Mouse (Mus musculus): ENCODE results near the gene Wdr89. TPM values are rescaled to one million over a fixed set of nuclear protein-coding genes. Genes with fewer than 3 reads are reported as not detected.

Gene Wdr89
- total and polyA plus RNA-seq, 3 experiments, result 11.3 to 22.6 (median 19.5) TPM

DNA sequence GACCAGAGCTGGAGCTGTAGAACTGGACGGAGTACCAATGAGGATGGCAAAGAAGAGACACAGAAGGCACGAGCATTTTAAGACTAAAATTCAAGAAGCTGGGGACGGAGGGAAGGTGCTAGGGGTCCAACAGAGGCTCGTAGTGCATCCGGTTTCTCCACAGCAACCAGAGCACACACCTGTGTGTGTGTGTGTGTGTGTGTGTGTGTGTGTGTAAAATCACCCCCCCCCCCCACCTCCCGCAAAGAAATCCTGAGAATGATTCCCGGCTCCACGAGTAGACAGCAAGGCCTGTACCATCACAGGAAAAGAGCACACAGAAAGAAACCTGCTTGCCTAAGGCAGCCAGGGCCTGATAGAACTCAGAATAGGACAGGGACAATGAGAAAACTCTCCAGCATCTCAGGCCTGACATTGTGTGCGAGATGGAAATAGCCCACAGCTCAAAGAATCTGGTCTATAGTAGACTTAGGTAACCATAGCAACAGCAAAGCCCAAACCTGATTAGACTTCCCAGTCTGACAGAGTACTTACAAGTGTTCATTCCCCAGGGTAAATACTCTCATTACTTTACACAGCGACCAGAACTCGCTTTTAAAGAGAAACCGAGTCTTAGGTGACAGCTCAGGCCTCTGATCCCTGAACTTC, 20.2 kb downstream of the Wdr89 start:
- peaks cover 58% of the 10 kb centered on the region for H3K36me3 ChIP-seq (replicated peaks)
- peaks cover 2% of the 10 kb centered on the region; the same call in 1 of the 2 replicates for H3K4me1 ChIP-seq (ENCODE audit: insufficient read depth, low read depth, low read length)
- peaks cover 4% of the 10 kb centered on the region for H3K9me3 ChIP-seq (replicated peaks)
- ATAC-seq (ENCODE audit: extremely low read depth, insufficient number of reproducible peaks, low FRiP score, poor library complexity, severe bottlenecking), result no peak
- DNase-seq (ENCODE audit: low spot score), result no peak
- TF ChIP-seq POLR2AphosphoS5 (IDR thresholded peaks at IDR 0.05; ENCODE audit: insufficient replicate concordance, low read depth, low read length) (no peak), GATA2 (IDR thresholded peaks at IDR 0.05; ENCODE audit: borderline replicate concordance, low read depth, low read length) (no peak)
- H3K4me3 ChIP-seq (ENCODE audit: low read depth, low read length), result no peak overlapping the region
- no peaks in the 10 kb centered on the region for H3K27me3 ChIP-seq (ENCODE audit: insufficient read depth, low read length)

GRCm38 (mm10) chr12:75648281-75648680, 21.1 kb downstream of the Wdr89 start:
- no peaks in the 10 kb centered on the region for H3K27me3 ChIP-seq (ENCODE audit: insufficient read depth, low read length)
- H3K36me3 ChIP-seq (replicated peaks), result peaks cover 56% of the 10 kb centered on the region
- ATAC-seq (ENCODE audit: extremely low read depth, insufficient number of reproducible peaks, low FRiP score, poor library complexity, severe bottlenecking) (no peak), DNase-seq (ENCODE audit: low spot score) (no peak)
- peaks cover 4% of the 10 kb centered on the region for H3K9me3 ChIP-seq (replicated peaks)
- peaks cover 2% of the 10 kb centered on the region; the same call in 1 of the 2 replicates for H3K4me1 ChIP-seq (ENCODE audit: insufficient read depth, low read depth, low read length)
- TF ChIP-seq GATA1 (IDR thresholded peaks at IDR 0.05; ENCODE audit: borderline replicate concordance, low read length) (no peak), GATA2 (IDR thresholded peaks at IDR 0.05; ENCODE audit: borderline replicate concordance, low read depth, low read length) (no peak), TAL1 (conservative IDR thresholded peaks at IDR 0.05; ENCODE audit: low read depth, low read length) (no peak), CTCF (IDR thresholded peaks at IDR 0.05; ENCODE audit: low read depth, low read length) (no peak)
- H3K4me3 ChIP-seq (ENCODE audit: low read depth, low read length), result no peak overlapping the region

DNA sequence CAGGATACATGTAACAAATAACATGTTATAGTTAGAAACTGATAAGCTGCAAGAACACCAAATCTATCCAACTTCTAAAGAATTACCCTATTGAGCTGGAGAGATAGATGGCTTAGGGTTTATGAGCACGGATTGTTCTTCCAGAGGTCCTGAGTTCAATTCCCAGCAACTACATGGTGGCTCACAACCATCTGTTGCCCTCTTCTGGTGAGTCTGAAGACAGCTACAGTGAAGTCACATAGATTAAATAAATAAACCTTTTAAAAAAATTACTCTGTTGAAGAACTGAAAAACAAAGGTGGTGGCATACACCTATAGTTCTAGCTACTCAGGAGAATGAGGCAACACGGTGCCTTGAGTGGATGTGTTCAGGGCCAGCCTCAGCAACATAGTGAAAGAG, 21.7 kb downstream of the Wdr89 start:
- ATAC-seq (ENCODE audit: extremely low read depth, insufficient number of reproducible peaks, low FRiP score, poor library complexity, severe bottlenecking), result no peak

DNA sequence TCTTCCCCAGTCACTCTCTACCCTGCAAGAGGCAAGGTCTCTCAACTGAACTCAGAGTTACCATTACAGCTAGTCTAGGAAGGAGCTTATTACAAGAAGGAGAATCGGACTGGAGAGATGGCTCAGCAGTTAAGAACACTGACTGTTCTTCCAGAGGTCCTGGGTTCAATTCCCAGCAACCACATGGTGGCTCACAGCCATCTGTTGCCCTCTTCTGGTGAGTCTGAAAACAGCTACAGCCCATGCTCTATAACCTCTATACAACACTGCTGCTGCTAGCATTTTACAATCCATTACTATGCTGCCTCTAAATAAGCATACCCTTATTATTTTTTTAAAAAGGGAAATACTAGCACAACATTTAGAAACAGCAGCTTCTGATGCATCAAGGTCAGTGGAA, 23.6 kb downstream of the Wdr89 start:
- no peak overlapping the region for H3K4me3 ChIP-seq (ENCODE audit: low read depth, low read length)
- peaks cover 4% of the 10 kb centered on the region for H3K9me3 ChIP-seq (replicated peaks)
- TF ChIP-seq GATA1 (IDR thresholded peaks at IDR 0.05; ENCODE audit: borderline replicate concordance, low read length) (no peak), POLR2AphosphoS5 (IDR thresholded peaks at IDR 0.05; ENCODE audit: insufficient replicate concordance, low read depth, low read length) (no peak), CTCF (IDR thresholded peaks at IDR 0.05; ENCODE audit: low read depth, low read length) (no peak), GATA2 (IDR thresholded peaks at IDR 0.05; ENCODE audit: borderline replicate concordance, low read depth, low read length) (no peak), TAL1 (conservative IDR thresholded peaks at IDR 0.05; ENCODE audit: low read depth, low read length) (no peak)
- no peaks in the 10 kb centered on the region for H3K27me3 ChIP-seq (ENCODE audit: insufficient read depth, low read length)
- H3K36me3 ChIP-seq (replicated peaks), result peaks cover 53% of the 10 kb centered on the region
- DNase-seq (ENCODE audit: low spot score) (no peak), ATAC-seq (ENCODE audit: extremely low read depth, insufficient number of reproducible peaks, low FRiP score, poor library complexity, severe bottlenecking) (no peak)
- H3K4me1 ChIP-seq (ENCODE audit: insufficient read depth, low read depth, low read length), result peaks cover 2% of the 10 kb centered on the region; the same call in 1 of the 2 replicates

More for the DNA sequence above, 21.7 kb downstream of the Wdr89 start:
- DNase-seq (ENCODE audit: low spot score), result no peak
- peaks cover 4% of the 10 kb centered on the region for H3K9me3 ChIP-seq (replicated peaks)
- peaks cover 56% of the 10 kb centered on the region for H3K36me3 ChIP-seq (replicated peaks)
- peaks cover 2% of the 10 kb centered on the region; the same call in 1 of the 2 replicates for H3K4me1 ChIP-seq (ENCODE audit: insufficient read depth, low read depth, low read length)
- no peak overlapping the region for H3K4me3 ChIP-seq (ENCODE audit: low read depth, low read length)
- no peak for TF ChIP-seq CTCF (IDR thresholded peaks at IDR 0.05; ENCODE audit: low read depth, low read length)
- TF ChIP-seq TAL1 (conservative IDR thresholded peaks at IDR 0.05; ENCODE audit: low read depth, low read length), result no peak
- no peak for TF ChIP-seq GATA1 (IDR thresholded peaks at IDR 0.05; ENCODE audit: borderline replicate concordance, low read length)
- TF ChIP-seq GATA2 (IDR thresholded peaks at IDR 0.05; ENCODE audit: borderline replicate concordance, low read depth, low read length), result no peak
- no peak for TF ChIP-seq POLR2AphosphoS5 (IDR thresholded peaks at IDR 0.05; ENCODE audit: insufficient replicate concordance, low read depth, low read length)
- H3K27me3 ChIP-seq (ENCODE audit: insufficient read depth, low read length), result no peaks in the 10 kb centered on the region

DNA sequence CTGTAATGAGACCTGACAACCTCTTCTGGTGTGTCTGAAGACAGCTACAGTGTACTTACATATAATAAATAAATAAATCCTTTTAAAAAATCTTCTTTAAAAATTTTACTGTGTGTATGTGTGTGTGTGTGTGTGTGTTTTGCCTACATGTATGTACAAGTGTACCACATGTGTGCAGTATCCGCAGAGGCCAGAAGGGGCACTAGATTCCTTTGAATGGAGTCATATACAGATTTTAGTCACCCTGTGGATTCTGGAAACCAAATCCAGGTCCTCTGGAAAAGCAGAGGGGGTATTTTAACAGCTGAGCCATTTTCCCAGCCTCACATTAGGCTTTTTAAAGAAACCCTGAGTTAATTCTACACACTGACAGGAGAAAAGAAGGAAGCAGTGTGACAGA, 27.6 kb downstream of the Wdr89 start:
- DNase-seq (ENCODE audit: low spot score), result no peak
- Histone ChIP-seq H3K9me3 (replicated peaks) (no peaks in the 10 kb centered on the region), H3K27me3 (ENCODE audit: insufficient read depth, low read length) (no peaks in the 10 kb centered on the region), H3K36me3 (replicated peaks) (peaks cover 37% of the 10 kb centered on the region), H3K4me3 (ENCODE audit: low read depth, low read length) (no peak overlapping the region), H3K4me1 (ENCODE audit: insufficient read depth, low read depth, low read length) (peaks cover 4% of the 10 kb centered on the region)
- TF ChIP-seq GATA2 (IDR thresholded peaks at IDR 0.05; ENCODE audit: borderline replicate concordance, low read depth, low read length), result no peak
- no peak for TF ChIP-seq POLR2AphosphoS5 (IDR thresholded peaks at IDR 0.05; ENCODE audit: insufficient replicate concordance, low read depth, low read length)
- TF ChIP-seq CTCF (IDR thresholded peaks at IDR 0.05; ENCODE audit: low read depth, low read length), result no peak
- TF ChIP-seq GATA1 (IDR thresholded peaks at IDR 0.05; ENCODE audit: borderline replicate concordance, low read length), result no peak
- TF ChIP-seq TAL1 (conservative IDR thresholded peaks at IDR 0.05; ENCODE audit: low read depth, low read length), result no peak
- no peak for ATAC-seq (ENCODE audit: extremely low read depth, insufficient number of reproducible peaks, low FRiP score, poor library complexity, severe bottlenecking)

GRCm38 (mm10) chr12:75638345-75638744, 31.0 kb downstream of the Wdr89 start:
- H3K36me3 ChIP-seq (replicated peaks), result peaks cover 28% of the 10 kb centered on the region
- H3K4me3 ChIP-seq (ENCODE audit: low read depth, low read length), result no peak overlapping the region
- ATAC-seq (ENCODE audit: extremely low read depth, insufficient number of reproducible peaks, low FRiP score, poor library complexity, severe bottlenecking) (no peak), DNase-seq (ENCODE audit: low spot score) (no peak)
- H3K4me1 ChIP-seq (ENCODE audit: insufficient read depth, low read depth, low read length), result peaks cover 11% of the 10 kb centered on the region
- H3K9me3 ChIP-seq (replicated peaks), result no peaks in the 10 kb centered on the region
- no peak for TF ChIP-seq TAL1 (conservative IDR thresholded peaks at IDR 0.05; ENCODE audit: low read depth, low read length)
- TF ChIP-seq CTCF (IDR thresholded peaks at IDR 0.05; ENCODE audit: low read depth, low read length), result no peak
- TF ChIP-seq GATA2 (IDR thresholded peaks at IDR 0.05; ENCODE audit: borderline replicate concordance, low read depth, low read length), result no peak
- TF ChIP-seq GATA1 (IDR thresholded peaks at IDR 0.05; ENCODE audit: borderline replicate concordance, low read length), result no peak
- no peak for TF ChIP-seq POLR2AphosphoS5 (IDR thresholded peaks at IDR 0.05; ENCODE audit: insufficient replicate concordance, low read depth, low read length)
- H3K27me3 ChIP-seq (ENCODE audit: insufficient read depth, low read length), result no peaks in the 10 kb centered on the region
